Mouse (Mus musculus): ENCODE measurements around the gene Ano6. TPM values are rescaled to one million over a fixed set of nuclear protein-coding genes. Genes with fewer than 3 reads are reported as not detected.
A peak's percentile ranks its signal among the peaks of the same experiment; 100 is the strongest.

Gene Ano6
- polyA plus RNA-seq, 1 experiment from 2014 or later, result 57.3 TPM

DNA sequence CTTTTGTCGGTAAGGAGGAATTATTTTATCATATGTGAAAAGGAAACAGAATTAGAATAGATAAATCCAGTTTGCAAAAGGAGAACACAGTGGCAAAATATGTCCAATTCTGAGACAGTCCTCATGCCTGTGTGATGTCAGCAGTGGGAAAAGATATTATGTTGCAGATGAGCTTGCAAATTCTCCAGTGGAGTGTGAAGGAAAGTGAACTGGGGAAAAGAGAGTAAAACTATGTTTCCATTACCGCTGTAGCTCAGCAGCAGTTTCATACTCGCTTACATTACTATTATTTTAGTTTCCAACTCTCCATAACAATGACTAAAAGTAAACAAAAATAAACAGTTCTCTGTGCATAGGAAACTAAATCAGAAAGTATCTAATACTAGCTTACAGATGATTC, 229.8 kb downstream of the Ano6 start:
- Histone ChIP-seq H3K4me1 (ENCODE audit: control insufficient read depth, insufficient read depth, low read length) (no peaks in the 10 kb centered on the region), H3K9ac (ENCODE audit: low read depth, low read length) (no peak overlapping the region), H3K27ac (replicated peaks; ENCODE audit: low read depth, low read length) (no peak overlapping the region), H3K27me3 (replicated peaks; ENCODE audit: control insufficient read depth, insufficient read depth, low read length) (no peaks in the 10 kb centered on the region), H3K4me3 (ENCODE audit: low read depth, low read length) (no peak overlapping the region), H3K4me2 (ENCODE audit: low read depth, low read length) (no peak overlapping the region), H3K36me3 (ENCODE audit: control insufficient read depth, insufficient read depth, low read length) (no peaks in the 10 kb centered on the region), H3K9me3 (ENCODE audit: control insufficient read depth, low read length) (peaks cover 11% of the 10 kb centered on the region)
- ATAC-seq (ENCODE audit: low read depth), result no peak
- WGBS, result 83% methylated on average over 3 of the region's 3 CpGs
- no peak for DNase-seq (ENCODE audit: low spot score)

DNA sequence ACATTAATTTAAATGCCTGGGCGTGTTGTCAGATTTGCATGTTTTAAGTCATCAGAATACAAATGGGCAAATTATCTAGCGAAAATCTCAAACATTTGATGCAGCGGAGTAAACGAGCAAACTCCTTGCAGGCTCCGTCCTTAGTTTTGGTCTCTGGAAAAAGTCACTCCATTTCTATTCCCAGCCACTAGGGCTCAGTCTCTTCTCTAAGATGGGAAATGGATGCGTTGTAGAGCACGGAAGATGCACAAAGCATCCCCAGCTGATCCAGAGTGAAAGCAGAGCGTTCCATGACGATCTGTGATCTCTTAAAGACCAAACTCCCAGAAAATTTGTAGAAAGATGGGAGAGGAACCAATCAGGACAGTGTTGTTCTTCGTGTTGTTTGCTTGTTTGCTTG, 230.9 kb downstream of the Ano6 start:
- no peak overlapping the region for H3K4me3 ChIP-seq (ENCODE audit: low read depth, low read length)
- no peaks in the 10 kb centered on the region for H3K36me3 ChIP-seq (ENCODE audit: control insufficient read depth, insufficient read depth, low read length)
- H3K4me2 ChIP-seq (ENCODE audit: low read depth, low read length), result no peak overlapping the region
- H3K27me3 ChIP-seq (replicated peaks; ENCODE audit: control insufficient read depth, insufficient read depth, low read length), result no peaks in the 10 kb centered on the region
- no peak overlapping the region for H3K27ac ChIP-seq (replicated peaks; ENCODE audit: low read depth, low read length)
- H3K9me3 ChIP-seq (ENCODE audit: control insufficient read depth, low read length), result peaks cover 8% of the 10 kb centered on the region
- 50% methylated on average over 10 of the region's 10 CpGs for WGBS
- no peaks in the 10 kb centered on the region for H3K4me1 ChIP-seq (ENCODE audit: control insufficient read depth, insufficient read depth, low read length)
- no peak for ATAC-seq (ENCODE audit: low read depth)
- H3K9ac ChIP-seq (ENCODE audit: low read depth, low read length), result no peak overlapping the region
- peak; percentile 51 for DNase-seq (ENCODE audit: low spot score)

Small RNAs within 50 kb of the gene (microRNA-seq; reads per million reads assigned to microRNA genes)
- gene Gm25070 (ENCODE audit: borderline number of aligned reads), result not detected

Other genes with a start within 250 kb of the Ano6 start
- 0.19 and 1.5 TPM in 2 replicates for gene Dbx2, start 134.9 kb upstream of the Ano6 start, polyA plus RNA-seq (2014; fragmentation: Nextera tagmentation; extraction: Ambion mirVana)

Data from embryonic facial prominence, embryonic 14.5 days (tissue).